Mouse (Mus musculus): ENCODE data around the gene Prkci.

The Prkci gene

DNA sequence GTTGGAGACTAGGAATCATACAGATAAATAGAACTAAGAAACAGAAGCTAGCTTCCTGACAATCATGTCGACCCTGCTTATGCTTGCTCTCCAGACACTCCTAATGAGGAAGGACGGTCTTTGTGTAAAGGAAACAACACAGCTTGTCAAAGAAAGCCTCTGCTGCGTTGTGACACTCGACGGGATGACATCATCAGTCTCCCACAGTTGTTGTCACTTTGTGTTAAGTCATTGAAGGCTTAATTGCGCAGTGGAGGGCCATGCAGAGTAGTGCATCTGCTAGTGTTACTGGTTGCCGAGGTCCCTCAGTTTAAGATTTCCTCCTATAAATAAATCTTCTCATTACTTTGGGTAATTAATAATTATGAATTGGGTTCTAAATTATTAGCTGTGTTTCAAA is 54.8 kb downstream of the Prkci start:
- no peak for DNase-seq

DNA sequence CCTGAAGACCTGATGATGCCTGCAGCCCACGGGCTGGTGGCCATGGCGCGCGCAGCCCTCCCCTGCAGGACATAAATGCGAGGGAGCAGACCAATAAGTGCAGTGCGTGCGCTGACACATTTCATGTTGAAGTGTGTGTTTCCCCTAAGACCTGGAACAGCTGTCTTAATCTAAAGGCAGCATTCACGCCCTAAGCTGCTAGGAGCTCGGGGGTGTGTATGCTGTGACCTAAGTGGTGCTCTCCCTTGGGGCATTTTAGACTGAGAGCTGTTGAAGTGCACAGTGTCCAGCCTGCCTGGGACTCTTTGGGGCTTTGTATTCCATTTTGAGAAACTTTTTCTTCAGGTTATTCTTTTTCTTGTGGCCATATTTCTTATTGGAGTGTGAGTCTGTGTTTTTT is 56.2 kb downstream of the Prkci start:
- DNase-seq = no peak

DNA sequence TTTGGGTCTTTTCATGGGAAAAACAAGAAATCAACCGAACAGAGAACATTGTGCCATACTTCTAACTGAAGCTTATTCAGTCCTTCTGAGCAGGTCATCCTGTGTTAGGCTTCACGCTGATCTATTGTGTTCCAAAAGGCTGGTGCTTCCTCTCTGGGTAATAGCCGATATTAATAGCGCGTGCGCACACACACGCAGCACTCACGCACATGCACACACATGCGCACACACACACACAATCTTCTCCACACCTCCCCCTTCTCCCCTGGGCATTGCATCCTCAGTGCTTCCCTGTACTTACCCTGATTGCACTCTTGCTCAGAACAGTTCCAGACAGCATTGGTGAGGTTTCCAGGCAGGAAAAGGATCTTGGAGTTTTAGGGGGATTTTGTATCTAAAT is 57.6 kb downstream of the Prkci start:
- DNase-seq = no peak

DNA sequence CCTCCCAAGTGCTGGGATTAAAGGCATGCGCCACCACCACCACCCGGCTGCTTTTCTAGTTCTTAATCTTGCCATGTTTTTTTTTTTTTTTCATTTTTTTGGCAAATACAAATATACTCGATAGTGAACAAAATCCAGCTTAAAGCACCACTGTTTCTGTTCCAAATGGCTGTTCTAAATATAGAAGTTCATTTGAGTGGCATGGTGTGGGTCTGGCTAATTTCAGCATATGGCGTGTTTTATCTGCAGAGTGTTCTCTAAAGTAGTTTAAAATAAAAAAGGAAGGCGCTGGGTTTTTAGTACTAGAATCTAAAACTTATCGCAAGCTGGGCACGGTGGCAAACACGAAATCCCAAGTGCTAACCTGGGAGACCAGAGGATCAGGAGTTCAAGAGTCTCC is 59.3 kb downstream of the Prkci start:
- no peak for DNase-seq

DNA sequence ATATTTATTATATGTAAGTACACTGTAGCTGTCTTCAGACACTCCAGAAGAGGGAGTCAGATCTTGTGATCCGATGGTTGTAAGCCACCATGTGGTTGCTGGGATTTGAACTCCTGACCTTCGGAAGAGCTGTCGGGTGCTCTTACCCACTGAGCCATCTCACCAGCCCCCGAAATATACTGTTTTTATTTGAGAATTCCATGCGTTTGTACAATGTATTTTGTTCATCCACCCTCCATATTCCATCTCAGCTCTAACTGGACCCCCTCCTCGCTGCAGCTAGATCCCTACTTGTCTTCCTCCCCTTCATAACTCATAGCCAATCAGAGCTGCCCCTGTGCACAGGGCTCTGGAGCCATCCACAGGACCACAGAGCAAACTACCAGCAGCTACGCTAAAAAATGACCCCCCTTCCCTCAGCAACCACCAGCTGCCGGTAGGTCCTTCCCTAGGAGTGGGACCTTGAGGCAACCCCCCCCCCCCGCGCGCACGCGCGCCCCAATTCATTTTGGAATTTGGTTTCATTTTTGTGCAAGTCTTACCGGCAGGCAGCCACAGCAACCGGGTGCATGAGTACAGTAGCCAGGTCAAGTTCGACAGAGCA is 60.6 kb downstream of the Prkci start:
- DNase-seq = no peak

DNA sequence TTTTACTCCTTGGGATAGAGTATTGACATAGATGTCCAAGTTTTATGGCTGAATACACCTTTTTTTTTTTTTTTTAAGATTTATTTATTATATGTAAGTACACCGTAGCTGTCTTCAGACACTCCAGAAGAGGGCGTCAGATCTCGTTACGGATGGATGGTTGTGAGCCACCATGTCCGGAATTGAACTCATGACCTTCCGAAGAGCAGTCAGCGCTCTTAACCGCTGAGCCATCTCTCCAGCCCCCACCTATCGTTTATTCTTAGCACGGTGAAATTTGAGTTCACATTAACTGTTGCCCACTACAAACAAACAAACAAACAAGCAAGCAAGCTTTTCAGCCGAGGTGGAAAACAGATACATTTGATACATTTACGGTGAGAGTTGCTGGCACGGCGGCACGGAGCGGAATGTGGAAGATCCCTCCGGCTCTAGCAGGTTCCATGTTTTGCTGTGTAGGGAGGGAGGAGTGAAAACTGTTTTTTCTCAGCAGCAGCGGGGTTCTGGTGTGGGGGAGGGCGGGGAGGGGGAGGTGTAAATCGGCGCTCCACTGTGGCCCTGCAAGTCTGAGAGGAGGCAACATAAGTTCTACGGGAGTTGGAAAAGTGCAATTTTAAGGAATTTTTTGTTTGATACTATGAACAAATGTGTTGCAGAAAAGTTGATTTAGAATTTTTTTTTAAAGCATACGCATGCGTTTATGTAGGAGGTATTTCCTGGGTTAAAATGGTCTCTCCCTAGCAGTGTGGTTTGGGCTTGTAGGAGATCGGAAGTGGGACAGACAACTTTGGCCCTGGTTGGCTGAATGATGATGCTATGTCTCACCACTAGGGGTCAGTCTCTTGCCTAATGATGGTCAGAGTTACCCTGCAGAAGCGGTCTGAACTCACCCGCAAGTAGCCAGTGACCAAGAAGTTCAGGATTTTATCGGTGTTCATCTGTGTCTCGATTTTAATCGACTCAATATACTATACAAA is 61.4 kb downstream of the Prkci start:
- peak; percentile 79 for DNase-seq

DNA sequence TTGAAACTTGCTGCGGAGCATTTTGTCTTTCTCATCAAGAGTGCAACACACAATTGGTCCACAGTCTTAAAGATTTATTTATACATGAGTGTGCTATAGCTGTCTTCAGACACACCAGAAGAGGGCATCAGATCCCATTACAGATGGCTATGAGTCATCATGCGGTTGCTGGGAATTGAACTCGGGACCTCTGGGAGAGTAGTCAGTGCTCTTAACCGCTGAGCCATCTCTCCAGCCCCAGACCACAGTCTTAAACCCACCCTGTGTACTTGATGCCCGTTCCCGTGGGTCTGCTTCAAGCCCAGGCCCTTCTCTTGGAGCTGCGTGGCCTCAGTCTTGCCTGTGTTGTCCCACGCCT is 65.2 kb downstream of the Prkci start:
- no peak for DNase-seq

DNA sequence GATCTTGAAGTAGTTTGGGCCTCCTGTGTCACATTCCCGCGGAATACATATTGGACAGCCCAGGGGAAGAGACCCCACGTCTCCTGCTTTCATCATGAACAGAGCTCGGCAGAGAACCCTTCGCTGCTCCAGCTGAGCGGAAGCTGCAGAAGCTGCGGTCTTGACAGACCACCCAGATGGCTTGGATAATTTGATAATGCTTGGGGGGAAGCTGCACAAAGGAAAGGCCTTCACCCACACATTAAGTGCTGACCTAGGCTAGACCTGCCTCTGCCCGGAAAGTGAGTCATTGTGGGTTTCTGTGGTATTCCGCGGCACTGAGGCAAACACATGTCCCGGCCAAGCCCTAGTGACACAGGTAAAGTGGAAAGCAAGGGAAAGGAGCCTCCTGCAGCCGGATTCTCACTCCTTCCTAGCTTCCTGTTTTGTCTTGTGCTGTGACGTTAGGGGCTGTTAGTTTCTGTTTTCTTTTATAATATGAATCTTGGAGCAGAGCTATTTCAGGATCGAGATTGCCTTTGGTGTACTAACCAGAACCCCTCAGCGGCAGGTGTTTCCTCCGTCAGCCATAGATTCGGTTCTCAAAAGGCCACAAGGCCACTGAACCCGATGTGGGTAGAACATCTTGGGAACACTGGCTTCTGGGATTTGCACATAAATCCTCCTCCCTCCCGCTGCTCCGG is 65.7 kb downstream of the Prkci start:
- DNase-seq = no peak

DNA sequence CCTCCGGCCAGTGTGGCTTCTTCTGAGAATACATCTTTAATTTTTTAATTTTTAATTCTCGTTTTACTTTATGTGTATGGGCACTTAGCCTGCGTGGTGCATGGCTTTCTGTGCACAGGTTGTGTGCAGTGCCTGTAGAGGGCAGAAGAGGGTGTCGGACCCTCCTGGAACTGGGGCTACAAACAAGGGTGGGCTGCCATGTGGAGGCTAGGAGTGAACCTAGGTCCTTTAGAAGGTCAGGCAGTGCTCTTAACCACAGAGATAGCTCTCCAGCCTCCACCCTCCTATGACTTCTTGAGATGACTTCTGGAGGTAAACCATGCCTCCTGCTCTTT is 66.2 kb downstream of the Prkci start:
- no peak for DNase-seq

DNA sequence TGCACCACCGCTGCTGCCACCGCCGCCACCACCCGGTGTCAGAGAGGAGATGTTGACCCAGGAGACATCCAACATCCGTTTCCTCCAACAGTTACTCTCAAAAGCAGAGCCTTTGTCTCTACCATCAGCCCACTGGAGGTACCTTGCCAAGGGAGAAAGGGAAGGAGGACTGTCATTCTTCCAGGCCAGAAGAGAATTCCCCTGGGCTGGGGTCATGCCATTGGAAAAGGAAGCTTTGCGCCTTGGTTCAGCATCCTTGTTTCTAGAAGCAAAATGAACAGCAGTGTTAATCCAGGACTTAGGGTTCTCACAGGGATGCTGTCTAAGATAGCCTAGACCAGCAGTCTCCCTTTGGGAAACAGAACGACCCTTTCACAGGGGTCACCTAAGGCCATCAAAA is 66.8 kb downstream of the Prkci start:
- DNase-seq = no peak

DNA sequence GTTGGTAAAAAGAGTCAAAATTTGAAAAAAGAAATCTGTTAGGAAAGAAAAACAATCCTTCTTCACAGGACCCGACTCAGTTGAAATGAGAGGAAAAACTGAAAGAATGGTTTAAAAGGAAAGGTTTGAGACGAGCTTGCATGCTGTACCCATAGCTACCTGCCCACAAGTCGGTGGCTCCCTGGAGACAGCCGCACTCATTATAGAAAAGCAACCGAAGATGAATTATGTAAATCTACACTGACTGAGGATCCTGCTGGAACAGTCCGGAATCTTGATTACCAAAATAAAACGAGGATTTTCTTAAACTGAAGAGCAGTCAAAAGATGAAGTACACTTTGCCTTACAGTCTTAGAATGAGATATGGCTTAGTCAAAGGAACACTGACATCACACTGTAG is 72.9 kb downstream of the Prkci start:
- peak; percentile 38 for DNase-seq

DNA sequence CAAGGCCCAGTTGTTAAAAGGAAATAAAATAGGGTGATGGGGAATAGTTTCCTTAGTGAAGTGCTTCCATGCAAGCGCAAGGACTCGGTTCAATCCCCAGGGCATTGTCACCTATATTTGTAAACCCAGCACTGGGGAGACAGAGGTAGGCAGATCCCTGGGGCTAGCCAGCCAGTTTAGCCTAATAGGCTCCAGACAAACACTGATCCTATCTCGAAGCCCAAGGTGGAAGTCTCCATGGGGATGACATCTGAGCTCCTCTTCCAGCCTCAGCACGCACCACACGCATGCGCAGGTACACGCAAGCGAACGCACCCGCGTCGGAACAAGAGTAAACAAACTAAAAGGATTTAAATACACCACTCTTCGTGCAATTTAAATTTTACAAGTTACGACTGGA is 76.3 kb downstream of the Prkci start:
- no peak for DNase-seq

DNA sequence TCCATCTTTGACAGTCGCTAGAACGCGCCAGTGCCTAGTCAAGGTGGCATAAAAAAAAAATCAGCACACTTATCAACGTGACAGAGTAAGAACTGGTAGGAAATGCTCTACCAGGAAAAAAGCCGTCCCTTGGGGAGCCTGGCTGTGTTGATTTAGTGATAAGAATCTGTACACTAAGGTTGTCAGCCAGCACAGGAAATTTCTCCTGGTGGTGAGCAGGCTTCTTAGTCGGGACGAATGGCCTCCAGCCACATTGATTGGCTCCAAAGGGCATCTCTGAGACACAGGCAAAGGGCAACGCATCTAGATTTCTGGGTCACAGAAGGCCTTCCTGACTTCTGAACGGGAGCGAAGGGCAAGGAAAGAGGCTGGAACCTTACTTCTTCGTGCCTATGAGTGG is 80.3 kb downstream of the Prkci start:
- no peak for DNase-seq

DNA sequence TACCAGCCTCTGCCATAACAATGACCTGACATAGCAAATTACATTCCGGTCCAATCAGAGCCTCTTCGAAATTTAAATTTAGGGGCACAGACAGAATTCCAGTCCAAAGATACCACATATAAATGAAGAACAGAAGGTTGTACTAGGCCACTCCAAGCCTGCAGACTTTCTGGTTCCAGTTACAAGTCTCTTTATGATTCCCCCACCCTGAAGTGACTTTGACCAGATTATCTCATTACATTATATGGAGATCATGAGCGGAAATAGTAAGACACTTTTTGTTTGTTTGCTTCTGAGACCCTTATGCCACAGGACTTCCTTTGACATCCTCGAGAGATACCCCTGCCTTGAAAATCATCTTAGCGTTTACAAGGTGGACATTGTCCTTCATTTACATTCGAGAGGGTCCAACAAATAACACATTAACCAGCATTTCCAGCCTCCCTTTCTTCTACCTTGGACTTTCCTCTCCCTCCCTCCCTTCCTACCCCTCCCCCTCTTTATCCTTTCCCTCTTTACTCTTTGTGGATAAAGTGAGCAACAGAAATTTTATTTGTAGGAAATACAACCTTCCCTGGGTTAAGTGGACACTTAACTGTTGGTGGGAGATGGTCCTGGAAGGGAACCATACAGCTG is 81.6 kb downstream of the Prkci start:
- DNase-seq = no peak

DNA sequence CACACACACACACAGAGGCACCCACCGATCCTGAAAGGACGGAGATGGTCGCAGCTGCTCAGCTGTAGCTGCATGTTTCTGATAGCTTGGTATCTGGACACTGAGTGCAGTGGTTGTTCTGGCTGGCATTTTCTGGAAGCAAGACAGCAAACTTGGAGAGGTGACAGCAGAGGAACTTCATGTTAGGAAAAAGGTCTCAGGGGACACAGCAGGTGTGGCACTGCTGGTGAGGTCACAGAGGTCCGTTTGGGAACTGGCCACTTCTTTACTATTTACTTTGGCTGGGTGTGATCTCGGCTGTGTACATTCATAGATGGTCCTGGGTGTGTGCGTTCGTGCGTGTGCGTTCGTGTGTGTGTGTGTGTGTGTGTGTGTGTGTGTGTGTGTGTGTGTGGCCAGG is 83.9 kb downstream of the Prkci start:
- DNase-seq = no peak

DNA sequence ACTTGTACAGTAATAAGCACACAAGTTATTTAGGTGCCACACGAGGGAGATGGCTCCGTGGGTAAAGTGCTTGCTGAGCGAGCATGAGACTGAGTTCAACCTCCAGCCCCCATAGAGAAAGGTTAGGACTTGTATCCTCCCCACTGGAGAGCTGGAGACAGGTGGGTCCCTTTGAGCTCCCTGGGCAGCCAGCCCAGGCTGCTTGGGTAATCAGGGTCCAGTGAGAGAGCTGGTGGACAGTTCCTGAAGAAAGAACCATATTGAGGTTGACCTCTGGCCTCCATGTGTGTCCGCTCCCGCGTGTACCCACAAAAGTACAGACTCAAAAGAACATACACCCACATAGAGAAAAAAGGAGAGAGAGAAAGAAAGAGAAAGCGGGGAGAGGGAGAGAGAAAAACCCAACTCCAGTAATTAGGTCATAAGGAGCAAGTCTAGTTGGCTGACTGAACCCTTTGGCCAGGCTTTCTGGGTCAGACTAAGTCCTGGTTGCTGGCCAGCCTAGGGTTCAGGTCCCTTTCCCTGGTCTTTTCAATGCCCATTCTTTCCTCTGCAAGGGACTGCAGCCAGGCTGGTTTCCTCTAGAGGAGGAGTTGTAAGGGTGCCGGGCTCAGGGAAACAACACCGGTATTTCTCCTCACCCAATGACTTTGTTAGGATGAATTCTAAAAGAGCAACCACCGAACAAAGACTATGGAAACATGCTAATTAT is 85.4 kb downstream of the Prkci start:
- DNase-seq = peak; percentile 25

DNA sequence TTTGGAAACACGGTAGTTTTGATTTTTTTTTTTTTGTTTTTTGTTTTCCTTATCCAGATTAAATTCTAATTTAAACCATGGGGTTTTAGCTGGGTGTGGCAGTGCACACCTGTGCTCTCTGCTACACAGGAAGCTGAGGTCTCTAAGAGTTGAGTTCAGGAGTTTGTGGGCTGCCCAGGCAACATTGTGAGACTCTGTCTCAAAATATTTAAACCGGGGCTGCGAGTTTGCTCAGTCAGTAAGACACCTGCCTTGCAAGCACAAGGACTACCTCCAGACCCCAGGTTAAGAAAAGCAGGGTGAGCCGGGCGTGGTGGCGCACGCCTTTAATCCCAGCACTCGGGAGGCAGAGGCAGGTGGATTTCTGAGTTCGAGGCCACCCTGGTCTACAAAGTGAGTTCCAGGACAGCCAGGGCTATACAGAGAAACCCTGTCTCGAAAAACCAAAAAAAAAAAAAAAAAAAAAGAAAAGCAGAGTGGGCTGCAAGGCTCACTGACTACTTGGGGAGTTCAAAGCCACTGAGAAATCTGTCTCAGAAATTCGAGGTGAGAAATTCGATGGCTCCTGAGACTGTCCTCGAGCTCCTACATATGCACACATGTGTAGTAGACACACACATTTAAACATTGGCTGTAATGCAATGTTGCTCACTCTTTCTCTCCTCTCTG is 87.4 kb downstream of the Prkci start:
- DNase-seq = no peak

DNA sequence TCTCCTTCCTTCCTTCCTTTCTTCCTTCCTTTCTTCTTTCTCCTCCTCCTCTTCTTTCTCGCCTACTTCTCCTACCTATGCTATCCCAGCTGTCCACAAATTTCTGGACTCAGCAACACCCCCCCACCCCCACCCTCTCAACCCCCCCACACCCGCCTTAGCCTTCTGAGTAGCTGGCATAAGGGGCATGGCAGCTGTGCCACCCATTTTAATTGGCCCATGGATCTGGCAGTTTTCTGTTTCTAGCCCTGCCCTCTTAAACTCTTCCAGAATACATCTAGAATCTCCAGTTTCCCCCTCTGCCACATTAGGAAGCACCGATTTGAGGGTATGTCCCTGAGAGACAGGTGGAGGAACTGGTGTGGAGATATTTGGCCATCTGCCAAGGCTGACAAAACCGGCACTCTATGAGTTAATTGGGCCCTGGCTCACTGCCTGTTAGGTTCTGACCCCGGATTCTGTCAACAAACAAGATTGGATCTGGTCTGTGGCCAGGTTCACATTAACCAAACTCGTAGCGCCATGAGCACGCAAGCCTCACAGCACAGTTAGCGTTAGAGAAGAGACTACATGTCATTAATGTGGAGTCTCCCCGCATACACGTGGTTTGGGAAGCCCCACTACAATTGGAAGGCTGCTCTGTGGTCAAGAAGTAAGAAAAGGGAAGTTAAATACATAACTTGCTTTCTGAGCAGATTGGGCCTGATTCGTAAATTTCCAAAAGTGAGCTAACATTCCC is 88.1 kb downstream of the Prkci start:
- DNase-seq = no peak

DNA sequence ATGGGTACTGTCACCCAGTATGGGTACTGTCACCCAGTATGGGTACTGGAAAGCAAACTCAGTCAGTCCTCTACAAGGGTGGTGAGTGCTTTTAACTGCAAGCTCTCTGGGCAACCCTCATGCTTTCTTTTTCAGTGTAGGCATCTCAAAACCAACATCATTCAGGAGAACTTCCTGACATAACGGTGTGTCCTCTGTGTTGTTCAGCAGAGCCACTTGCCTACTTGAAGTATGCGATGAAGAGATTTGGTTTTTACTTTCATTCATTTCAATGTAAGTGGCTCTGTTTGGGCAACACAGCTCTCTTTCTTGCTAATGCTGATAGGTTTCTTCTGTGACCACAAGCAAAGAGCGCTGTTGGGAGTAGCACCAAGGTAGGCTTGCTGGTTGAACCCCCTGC is 89.5 kb downstream of the Prkci start:
- DNase-seq = no peak

DNA sequence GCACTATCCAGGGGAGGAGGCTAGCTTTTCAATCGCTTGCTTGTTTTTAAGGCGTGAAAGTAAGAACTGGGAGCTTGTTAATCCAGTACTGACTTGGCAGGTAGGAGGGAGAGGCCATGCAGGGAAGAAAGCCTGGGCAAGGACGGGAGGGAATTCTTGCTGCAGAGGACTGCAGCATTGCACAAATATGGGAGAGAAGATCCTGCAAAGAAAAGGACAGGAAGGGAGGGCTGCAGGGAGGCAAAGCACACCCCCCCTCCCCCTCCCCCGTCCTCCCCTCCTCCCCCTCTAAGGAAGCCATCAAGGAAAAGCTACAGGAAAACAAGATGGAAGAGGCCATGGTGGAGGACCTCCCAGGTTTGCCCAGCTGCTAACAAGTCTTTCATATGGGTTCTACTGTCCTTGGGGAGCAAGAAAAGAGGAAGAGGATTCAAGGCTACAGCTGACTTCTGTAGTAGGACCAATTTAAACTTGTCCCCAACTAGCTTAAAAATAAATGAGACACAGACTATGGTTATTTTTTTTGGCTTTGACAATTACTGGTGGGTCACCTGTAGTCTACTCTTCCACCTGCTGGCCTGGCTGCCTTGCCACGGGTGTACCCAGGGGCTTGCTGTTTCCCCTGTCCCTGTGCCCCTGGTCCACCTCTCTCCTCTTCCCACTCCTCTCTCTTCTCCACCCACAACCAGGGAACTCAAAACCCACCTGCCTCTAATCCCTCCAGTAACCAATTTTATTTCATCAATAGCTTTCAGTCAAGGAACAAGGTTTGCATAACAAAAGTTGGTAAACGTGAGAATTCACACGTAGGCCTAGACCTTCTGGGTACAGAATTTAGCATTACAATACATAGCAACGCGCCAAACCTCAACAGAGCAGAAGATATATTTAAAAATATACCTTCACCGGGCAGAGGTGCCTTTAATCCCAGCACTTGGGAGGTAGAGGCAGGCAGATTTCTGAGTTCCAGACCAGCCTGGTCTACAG is 93.5 kb downstream of the Prkci start:
- no peak for DNase-seq

Measured in right cerebral cortex, adult 18-20 months (tissue).